Mouse (Mus musculus) frontal cortex, postnatal 25 days (tissue): Measurements from ENCODE around the gene Sp3.
A peak's percentile ranks its signal among the peaks of the same experiment; 100 is the strongest.
"Not testable (repeated sequence)": the region's sequence is repeated elsewhere in the genome, so short reads cannot be mapped to it uniquely, and the experiment has no call there.

Source experiments
- DNase-seq, 2 experiments: peaks; one replicate each; pipeline ENCODE4 v3.0.0; 2022; ENCODE audit warnings: low spot score in 2 of 2

Gene Sp3

DNA sequence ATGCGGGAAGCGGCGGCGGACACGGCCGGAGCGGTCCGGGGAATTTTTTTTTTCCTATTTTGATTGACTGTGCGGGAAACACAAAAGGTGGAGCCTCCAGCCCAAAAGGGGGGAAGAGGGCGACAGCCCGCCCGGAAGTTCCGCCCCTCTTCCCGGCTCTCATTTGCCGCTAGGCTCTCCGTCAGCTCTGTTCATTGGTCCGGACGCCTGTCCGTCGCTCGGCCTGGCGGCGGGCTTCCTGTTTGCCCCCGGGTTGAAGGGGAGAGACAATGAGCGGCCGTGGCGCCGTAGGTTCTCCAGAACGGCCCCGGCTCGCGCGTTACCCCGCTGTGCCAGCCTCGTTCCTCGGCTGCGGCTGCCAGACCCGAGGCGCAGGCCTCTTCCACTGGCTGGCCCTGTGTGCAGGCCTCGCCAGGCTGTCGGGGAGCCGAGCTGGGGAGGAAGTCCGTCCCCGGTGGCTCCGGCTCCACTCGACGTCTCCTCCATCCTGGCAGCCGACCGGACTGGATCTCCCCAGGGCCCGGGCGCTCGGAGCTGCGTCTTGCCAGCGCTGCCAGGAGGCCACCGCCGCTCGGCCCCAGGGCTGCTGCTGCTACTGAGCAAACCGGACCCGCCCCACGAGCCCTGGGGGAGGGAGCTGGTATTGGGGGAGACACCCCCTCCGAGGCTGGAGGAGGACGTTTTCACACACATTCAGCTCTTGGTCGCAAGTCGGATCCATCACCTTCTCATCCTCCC is at the start of gene Sp3:
Sp3 (minus strand) TSS at position 110 of the 738 bp plus-strand sequence.
- peak; percentile 91 to 93 for DNase-seq

DNA sequence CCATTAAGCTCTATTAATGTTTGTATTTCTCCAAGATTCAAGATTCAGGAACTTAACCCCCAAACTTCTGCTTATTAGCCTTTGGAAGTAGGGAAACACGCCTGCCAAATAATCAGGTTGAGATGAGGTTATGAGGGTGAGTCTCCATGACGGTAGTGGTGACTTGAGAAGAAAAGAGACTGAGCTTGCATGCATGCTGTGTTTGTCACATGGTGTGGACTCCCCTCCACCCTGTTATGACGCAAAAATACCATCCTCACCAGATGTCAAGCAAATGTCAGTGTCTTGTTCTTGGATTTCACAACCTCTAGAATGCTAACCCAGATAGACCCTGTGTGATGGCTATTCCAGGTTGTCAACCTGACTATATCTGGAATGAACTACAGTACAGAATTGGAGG is 49.6 kb upstream of the Sp3 start:
- DNase-seq = no peak

DNA sequence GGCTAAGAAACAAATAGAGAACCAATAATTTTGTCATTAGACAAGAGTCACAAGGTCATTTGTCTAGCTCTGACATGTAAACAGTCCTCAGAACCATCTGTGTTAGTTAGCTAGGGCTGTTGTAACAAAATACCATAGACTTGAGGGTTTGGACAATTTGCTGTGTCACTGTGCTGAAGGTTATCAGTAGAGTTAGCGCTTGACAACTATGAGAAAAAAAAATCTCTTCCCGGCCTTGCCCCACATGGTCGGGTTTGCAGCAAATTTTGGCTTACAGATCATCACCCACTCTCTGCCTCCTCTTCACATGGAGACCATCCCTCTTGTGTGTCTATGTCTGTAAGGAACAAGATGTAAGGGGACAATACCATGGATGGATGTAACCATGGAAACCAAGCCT is 47.8 kb upstream of the Sp3 start:
- no peak for DNase-seq

DNA sequence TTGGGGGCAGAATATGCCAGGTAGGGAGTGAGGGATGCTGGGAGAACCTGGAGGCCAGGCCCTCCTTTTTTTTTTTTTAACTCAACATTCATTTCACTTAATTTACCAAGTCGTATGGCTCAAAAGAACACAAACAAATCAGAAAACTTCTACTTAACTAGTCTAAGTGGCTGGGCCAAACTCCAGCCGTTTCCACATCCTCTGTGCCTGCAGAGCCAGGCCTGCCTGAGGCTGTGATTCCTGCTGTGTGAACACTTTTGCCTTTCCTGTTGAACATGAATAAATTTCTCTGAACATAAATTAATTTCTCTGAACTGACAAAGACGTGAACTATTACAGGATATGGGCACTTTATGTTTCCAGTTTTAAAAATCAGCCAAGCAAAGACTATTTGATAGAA is 46.9 kb upstream of the Sp3 start:
- no peak for DNase-seq

DNA sequence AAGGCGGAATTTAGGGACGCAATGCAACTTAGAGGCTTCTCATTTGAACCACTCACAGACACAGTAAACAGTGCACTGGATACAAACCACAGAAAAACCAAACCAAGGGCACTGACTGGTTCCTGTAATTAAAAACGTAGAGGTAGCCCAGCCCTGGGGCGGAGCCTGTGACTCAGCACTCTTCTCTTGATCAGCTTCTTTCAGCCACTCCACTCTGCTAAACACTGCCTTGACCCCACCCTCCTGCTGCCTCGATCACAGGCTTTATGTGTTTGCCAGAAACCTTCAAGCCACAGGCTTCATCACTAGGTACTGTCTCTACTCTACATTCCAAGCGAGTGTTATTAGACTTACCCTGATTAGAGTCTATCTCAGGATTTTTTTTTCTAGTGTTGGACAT is 43.6 kb upstream of the Sp3 start:
- DNase-seq = no peak

DNA sequence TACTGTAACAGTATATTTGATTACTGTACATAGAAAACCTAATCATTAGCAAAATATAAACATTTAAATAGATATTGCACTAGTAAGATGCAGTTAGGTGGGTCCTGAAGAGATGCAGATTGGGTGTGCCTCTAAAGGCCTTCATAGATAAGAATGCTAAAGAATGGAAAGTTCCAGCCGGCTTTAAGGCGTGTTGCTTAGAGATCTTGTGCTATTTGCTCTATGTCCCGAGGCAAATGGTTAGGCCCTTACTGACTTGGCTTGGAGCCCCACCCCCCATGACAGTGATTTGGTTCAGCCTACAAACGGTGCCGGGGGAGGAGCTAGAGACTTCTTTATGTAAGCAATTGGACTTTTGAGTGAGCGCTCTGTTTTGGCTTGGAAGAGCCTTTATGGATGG is 40.8 kb upstream of the Sp3 start:
- no peak for DNase-seq

DNA sequence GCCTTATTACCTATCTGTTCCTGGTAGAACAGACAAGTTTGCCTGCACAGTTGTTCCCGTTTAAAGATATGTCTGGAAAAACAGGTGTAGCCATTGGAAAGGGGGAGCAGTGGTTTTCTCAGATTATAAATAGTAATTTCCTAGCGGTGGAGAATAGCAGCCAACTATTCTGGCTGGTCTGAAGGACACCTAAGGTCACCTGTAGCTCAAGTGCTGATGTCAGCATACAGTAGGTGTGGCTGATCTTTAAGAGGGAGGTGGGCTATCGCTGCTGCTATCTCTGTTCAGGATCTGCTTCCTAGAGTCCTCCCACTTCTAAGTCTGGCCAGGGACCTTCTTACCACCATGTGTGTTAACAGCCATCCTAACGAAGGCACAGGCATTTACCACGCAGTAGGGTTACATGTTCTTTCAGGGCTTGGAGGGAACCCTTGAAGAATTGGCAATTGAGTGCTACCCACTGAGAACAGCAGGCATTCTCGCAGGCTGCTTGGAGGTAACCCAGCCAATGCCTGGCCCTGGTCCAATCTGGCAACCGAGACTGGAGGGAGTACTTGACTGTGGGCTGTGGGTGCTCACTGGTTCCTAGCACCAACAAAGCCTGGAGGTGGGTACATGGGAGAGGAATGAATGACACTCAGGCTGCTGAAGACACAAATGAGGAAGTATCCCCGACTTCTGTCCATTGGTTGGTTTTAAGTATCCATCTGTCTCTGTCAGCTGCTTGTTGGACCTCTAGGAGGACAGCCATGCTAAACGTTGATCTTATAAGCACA is 39.3 kb upstream of the Sp3 start:
- peak; percentile 42 to 52 for DNase-seq

DNA sequence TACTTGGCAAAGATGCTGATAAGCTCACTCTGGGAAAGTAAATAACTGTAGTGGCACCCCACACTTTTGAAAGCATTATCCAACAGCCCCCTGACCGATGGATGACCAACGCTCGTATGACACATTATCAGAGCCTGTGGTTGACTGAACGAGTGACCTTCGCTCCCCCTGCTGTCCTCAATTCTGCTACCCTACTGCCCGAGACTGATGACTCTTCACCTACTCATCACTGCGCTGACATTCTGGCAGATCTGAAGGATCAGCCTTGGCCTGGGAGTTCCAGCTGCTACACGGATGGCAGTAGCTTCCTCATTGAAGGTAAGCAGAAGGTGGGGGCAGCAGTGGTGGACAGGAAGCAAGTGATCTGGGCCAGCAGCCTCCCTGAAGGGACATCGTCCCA is 33.8 kb upstream of the Sp3 start:
- not testable (repeated sequence) for DNase-seq

DNA sequence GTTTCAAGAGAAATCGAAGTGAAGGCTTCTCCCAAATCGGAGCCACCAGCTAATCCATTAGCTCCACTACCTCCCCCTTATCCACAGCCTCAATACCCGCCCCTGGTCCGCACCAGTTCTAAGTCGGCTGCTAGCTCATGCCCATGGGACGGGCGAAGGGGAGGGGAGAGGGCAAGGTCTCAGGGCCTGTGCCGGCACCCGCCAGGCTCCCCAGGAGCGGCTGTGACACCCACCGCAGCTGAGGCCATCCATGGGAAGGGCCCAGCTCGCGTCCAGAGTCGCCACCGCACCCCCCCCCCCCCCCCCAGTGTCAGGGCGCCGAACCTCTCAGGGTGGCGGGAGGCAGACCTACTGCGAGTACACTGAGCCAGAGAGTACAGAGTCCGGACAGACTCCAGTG is 32.4 kb upstream of the Sp3 start:
- no peak for DNase-seq

DNA sequence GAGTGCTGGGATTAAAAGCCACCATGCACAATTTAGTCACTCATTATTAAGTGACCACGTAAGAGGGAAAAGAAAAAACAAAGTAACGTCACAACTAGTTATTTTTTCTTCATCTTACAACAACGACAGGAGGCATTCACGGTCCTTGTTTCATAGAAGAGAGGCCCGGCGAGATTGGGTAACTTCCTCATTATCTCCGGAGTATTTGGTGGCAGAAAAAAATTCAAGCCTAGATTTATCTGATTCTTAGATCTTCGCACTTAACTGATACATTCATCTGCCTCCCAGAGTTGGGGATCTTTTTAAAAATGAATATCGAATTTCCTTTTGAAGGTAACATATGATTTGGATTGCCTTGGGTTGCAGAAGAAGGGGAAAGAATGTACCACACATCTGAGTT is 27.2 kb upstream of the Sp3 start:
- DNase-seq = no peak

DNA sequence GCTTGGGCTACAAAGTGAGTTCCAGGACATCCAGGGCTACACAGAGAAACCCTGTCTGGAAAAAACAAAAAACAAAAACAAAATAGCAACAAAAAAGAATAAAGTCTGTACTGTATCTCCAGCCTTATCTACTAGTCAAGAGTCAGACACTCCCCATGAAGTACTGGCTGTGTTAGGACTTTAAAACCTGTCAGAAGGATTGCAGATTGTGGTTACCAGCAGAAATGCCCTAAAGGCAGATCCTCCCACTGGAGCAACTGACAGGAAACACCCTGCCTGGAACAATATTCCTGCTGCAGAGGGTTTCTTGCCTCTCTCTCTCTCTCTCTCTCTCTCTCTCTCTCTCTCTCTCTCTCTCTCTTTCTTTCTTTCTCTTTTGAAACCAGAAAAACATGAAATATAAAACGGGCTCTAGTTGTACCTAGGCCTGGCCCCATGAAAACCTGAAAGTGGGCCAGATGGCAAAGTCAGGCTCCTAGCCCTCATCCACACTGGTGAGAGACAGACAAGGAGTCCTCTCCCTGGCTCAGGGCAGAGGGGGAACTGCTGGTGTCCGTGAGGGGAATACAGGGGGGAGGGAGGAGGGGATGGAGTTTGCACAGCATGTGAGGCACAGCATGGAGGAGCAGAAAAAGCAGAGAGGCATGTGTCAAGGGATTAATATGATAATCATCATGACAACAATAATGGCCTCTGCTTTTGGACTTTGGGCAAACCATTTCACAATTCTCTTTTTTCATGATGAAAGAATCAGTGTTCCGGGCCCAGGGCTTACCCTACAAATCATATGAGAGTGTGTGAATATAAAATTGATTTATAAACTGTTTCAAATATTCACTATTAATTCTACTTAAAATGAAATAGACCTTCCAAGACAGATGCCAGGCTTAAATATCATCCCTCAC is 25.6 kb upstream of the Sp3 start:
- no peak for DNase-seq

DNA sequence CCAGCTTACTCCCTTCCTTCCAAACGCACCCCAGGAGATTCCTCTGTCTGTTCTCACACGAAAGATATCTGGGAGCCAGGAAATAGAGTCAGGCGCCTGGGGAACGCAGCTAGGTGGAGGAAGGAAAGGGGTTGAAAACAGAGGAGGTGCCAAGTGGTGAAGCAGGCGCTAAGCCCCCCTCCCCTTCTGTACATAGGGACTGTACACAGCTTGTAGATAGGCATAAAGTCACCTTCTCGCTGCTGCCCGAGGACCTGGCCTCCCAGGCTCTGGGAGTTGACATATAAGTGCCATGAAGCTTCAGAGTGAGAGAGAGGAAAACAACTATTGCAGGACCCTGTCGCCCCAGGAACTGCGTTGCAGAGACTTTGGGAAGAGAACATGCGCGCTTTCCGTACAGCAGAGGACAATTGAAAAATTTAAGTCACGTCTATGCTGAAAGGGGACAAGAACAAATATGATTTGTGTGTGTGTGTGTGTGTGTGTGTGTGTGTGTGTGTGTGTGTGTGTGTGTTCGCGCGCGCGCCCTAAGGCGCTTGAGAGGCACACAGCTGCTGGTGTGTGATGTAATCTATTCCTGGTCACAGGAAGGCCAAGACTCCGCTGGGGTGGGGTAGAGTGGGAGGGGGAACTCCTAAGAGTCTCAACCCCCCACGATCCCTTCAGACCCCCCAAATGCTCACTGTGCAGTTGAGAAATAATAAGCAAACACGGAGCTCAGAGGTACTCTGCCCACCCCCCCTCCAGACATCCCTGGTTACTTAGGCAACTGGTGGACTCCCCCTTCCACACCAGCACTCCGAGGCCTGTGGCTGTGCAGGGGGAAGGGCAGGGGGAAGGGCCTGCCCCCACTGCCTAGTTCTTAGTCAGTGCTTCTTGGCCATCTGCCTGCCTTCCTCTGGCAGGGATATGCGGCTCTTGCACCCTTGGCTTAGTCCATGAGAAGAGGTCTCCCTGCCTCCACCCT is 23.8 kb upstream of the Sp3 start:
- DNase-seq = no peak

DNA sequence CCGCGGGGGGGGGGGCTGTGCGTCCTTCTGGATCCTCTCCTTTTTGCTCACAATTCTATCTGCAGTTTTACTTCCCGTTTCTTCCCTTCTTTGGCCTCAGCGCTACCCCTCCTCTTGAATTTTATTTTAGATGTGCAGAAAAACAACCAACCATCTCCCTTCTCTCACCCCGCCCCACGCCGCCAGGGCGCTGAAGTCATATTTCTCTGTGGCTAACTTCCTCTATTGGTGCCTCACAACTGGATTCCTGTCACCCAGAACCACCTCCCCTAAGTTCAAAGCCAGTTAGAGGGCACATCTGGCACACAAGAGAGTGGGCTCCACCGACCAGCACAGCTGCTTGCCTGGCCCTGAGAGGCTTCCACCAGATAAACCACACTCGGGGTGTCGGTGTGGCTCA is 22.8 kb upstream of the Sp3 start:
- DNase-seq = no peak

DNA sequence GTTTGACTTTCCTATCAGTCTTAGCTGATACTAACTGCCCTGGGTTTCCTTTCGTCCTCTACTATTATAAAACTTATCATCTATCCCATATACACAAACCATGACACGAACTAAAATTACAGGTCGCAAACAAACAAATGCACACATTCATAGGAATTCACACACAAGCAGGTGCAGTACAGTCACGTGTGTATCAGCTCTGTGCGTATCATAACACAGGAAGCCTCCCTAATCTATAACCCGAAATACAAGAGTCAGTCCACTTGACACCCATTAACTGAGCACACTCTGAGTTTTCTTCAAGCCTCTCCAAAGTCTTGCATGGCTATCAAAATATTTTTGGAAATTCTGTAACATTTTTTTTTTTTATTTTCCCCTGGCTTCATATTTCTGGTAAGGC is 22.2 kb upstream of the Sp3 start:
- DNase-seq = no peak

DNA sequence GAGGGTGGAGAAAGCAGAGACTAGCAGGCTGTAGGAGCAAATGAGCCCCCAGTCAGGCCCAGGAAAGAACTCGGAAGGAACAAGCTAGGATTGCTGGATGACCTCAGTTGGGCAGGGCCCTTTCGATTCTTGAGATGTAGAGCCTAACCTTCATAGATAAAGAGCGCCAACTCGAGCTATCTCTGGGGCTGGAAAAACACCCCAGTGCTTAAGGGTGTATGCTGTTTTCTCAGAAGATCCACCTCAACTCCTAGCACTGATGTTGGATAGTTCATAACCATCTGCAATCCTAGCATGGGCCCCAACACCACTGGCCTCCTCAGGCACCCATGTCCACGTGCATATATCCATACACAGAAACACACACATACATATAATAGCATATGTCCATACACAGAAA is 21.7 kb upstream of the Sp3 start:
- no peak for DNase-seq

DNA sequence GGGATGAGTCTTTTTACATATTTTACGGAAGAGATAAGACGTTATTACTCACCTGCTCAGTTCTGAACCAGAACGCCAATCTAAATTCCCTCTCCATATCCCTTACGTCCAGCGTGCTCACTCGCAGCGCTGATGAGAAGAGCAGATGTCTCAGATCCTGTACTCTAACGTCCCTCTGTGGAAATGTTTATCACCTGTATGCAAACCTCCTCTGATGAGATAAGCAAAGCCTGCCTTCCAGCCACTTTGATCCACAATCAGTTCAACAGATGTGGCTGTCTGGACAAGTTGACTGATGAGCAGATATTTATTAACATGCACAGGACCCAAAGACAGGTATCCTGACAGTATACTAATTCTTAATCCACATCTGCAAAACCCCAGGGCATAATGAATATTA is 19.9 kb upstream of the Sp3 start:
- DNase-seq = no peak

DNA sequence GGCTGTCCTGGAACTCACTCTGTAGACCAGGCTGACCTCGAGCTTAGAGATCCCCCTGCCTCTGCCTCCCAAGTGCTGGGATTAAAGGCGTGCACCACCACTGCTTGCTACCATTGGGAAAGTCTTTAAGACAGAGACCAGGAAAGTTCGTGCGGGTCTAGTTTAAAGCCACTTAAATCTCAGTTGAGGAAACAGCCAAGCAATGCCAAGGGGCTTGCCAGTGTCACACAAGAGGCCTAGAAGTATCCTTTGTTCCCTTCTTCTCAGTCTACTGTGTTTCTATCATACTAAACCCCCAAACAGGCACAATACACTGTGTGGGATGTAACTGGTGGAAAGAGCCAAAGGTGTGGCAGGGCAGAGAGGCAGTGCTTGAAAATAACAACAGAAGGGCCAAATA is 17.3 kb upstream of the Sp3 start:
- DNase-seq = no peak

DNA sequence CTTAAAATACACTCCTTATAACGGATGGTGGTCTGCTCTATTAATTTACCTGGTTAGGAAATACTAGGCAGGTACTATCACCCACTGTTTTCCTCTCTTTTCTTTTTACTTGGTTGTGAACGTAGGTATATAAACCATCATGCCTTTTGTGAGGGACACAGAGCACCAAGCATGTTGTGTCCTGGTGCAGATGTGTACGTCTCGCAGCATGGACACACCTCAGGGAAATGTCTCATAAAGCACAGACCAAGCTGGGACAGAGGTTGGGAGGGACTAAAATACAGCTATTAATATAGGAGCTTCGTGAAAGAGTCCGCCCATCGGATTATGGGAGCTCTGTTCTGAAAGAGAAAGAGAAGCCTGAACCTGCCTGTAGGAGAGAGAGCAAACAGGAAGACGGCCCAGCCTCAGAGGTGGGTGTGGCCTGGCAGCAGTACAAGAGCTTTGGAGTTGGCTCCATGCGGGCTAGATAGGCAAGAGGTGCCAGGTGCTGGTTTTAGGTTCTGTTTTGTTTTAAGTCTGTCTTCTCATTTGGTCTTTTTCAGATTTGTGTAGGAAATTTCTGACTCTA is 16.6 kb upstream of the Sp3 start:
- no peak for DNase-seq

DNA sequence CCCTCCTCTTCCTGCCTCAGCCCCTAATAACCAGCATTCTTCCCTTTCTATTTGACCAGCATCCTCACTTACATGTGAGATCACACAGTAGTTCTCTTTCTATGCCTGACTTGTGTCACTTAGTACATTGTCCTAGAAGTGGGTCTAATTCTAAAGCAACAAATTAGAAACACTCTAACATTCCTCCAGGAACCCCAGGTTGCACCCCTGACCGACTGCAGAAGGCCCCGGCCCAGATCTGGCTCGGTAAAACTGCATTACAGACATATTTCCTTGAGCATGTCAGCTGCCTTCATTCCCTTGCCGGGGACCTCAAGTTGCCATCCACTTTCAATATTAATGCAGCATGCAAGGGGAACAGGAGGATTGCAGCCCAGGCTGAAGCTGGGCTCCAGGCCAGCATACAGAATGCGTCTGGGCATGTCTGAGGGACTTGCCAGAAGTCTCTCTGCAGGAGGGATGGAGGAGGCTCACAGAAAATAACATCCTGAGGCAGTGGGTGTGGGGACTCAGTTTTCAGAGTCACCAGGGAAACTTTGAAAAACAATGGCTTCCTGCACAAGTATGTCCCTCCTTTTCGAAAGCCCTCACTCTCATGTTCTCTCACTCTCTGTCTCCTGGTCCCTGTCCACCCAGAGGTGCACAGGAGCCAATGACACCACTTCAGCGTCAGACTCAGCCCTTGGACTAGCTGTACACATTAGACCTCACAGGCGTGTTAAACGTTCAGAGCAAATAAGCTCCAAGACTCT is 15.3 kb upstream of the Sp3 start:
- DNase-seq = peak; percentile 34 to 41

DNA sequence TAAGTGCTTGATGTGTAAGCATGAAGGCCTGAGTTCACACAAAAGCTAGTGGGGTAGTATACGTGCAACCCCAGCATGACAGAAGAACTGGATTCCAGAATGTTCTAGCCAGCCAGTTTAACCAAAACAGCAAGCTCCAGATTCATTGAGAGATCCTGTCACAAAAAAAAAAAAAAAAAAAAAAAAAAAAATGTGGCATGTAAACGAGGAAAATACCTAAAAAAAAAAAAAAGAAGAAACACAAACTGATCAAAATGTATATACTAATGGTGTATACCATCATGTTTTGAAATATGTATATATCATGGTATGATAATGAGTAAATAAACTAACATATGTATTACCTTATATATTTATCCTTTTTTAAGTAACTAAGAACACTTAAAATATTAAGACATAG is 13.9 kb upstream of the Sp3 start:
- no peak for DNase-seq
